Mouse (Mus musculus) lung, embryonic 14.5 days (tissue): ENCODE measurements around the gene Arxes1. TPM values are rescaled to one million over a fixed set of nuclear protein-coding genes. Genes with fewer than 3 reads are reported as not detected.
"Not testable (repeated sequence)": the region's sequence is repeated elsewhere in the genome, so short reads cannot be mapped to it uniquely, and the experiment has no call there.

Experiments
- ATAC-seq: fragments of 200-750 bp; cut with Nextera tagmentation; 2 replicates; pipeline ENCODE4 v1.8.0; 2017; ENCODE audit warnings: mild to moderate bottlenecking, moderate TSS enrichment, moderate library complexity; ENCODE audit not compliant: insufficient read depth
- DNase-seq: peaks from one replicate; pipeline ENCODE4 v3.0.0-alpha.2; 2015
- H3K27ac ChIP-seq: fragments of 300-500 bp; sonication (generic); 2 replicates; pipeline ENCODE4 v1.5.1; 2014; ENCODE audit warnings: low read depth, mild to moderate bottlenecking, moderate library complexity
- H3K27me3 ChIP-seq: fragments of 300-500 bp; sonication (generic); 2 replicates; pipeline ENCODE4 v1.6.1; 2014; ENCODE audit warnings: low read length, control low read depth; ENCODE audit not compliant: insufficient read depth
- H3K36me3 ChIP-seq: fragments of 300-500 bp; sonication (generic); 2 replicates; pipeline ENCODE4 v1.6.1; 2014; ENCODE audit warnings: control low read depth; ENCODE audit not compliant: insufficient read depth
- H3K4me1 ChIP-seq: fragments of 300-500 bp; sonication (generic); 2 replicates; pipeline ENCODE4 v1.6.1; 2014; ENCODE audit warnings: antibody characterized with exemption, control low read depth; ENCODE audit not compliant: insufficient read depth
- H3K4me2 ChIP-seq: fragments of 300-500 bp; sonication (generic); 2 replicates; pipeline ENCODE4 v1.6.1; 2014; ENCODE audit warnings: mild to moderate bottlenecking
- H3K4me3 ChIP-seq: fragments of 300-500 bp; sonication (generic); 2 replicates; pipeline ENCODE4 v1.5.1; 2014; ENCODE audit warnings: low read depth, low read length
- H3K9ac ChIP-seq: fragments of 300-500 bp; sonication (generic); 2 replicates; pipeline ENCODE4 v1.6.1; 2014
- H3K9me3 ChIP-seq: fragments of 300-500 bp; sonication (generic); 2 replicates; pipeline ENCODE4 v1.6.1; 2016; ENCODE audit warnings: low read depth, low read length, control low read depth
- CTCF ChIP-seq: IDR thresholded peaks from 2 replicates; pipeline ENCODE4 v1.5.1; 2016; ENCODE audit warnings: antibody characterized with exemption, low read depth
- WGBS: fragments of 180-500 bp; shearing (Covaris S2); extraction: QIAGEN DNeasy Blood & Tissue Kit; methylation state at CpG from one replicate; pipeline ENCODE4 v1.1.7; 2014; 5-methylcytosine and 5-hydroxymethylcytosine counted together
- polyA plus RNA-seq: library from polyadenylated mRNA; unstranded; fragments of >200 nt; fragmentation: Nextera tagmentation; extraction: Ambion mirVana; gene quantifications from 2 replicates; pipeline ENCODE4 v1.2.1, GENCODE M21; 2014

Arxes1 gene
- 31.1 and 32.9 TPM in 2 replicates for polyA plus RNA-seq

DNA sequence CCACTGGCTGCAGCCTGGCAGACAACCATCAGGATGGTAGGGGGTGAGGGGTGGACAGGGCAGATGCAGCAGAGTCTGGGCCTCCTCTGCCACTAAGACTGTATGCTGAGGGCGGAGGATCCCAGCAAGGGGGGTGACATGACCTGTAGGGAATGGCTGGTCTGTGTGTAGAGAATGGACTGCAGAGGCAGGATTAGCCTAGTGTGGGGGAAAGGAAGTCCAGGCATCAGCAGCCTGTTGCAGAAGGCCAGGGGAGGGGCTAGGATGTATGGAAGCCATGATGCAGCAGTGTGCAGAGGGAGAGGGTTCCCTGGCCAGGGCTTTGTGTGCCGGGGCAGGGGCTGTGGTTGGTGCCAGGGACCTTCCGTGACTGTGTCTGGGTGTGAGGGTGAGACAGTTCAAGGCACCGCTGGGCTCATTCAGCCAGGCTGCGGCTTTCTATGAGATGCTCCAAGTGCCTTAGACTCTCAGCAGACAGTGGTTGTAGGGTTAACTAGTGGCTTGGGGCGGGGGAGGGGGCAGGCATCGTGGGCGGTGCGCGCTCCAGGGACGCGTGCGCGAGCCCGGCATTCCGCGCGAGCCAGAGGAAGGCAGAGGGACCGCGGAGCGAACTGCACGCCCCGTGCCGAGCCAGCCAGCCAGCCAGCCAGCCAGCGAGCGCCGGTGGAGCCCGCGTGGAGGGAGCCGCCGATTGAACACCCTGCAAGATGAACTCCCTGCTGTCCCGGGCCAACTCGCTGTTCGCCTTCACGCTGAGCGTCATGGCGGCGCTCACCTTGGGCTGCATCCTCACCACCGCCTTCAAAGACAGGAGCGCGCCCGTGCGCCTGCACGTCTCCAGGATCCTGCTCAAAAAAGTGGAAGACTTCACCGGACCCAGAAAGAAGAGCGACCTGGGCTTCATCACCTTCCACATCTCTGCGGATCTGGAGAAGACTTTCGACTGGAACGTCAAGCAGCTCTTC is at the start of gene Arxes1:
TSS of gene Arxes1 (plus strand) at position 569 of the 965 bp plus-strand sequence.
- not testable (repeated sequence) for H3K27me3 ChIP-seq, H3K36me3 ChIP-seq, H3K9me3 ChIP-seq, H3K9ac ChIP-seq, H3K27ac ChIP-seq, H3K4me1 ChIP-seq
- ATAC-seq (peak; percentile 96), DNase-seq (peak; percentile 13)
- H3K4me3 ChIP-seq, result peak within 1 kb of the TSS; percentile 22; the same call in 1 of the 2 replicates
- peak within 1 kb of the TSS; percentile 57 for H3K4me2 ChIP-seq
- WGBS, result 14% methylated on average over 1 of the region's 49 CpGs

GRCm38 (mm10) chrX:135984539-135985260 is 48.5 kb upstream of the Arxes1 start:
- H3K4me3 ChIP-seq, result no peak overlapping the region
- no peaks in the 10 kb centered on the region for H3K4me1 ChIP-seq
- no peak overlapping the region for H3K27ac ChIP-seq
- TF ChIP-seq CTCF, result no peak
- no peak for ATAC-seq
- no peak overlapping the region for H3K4me2 ChIP-seq
- no peak overlapping the region for H3K9ac ChIP-seq
- no peaks in the 10 kb centered on the region for H3K27me3 ChIP-seq
- no peak for DNase-seq
- WGBS, result 55% methylated on average over 6 of the region's 6 CpGs
- H3K9me3 ChIP-seq, result no peaks in the 10 kb centered on the region
- H3K36me3 ChIP-seq, result no peaks in the 10 kb centered on the region

DNA sequence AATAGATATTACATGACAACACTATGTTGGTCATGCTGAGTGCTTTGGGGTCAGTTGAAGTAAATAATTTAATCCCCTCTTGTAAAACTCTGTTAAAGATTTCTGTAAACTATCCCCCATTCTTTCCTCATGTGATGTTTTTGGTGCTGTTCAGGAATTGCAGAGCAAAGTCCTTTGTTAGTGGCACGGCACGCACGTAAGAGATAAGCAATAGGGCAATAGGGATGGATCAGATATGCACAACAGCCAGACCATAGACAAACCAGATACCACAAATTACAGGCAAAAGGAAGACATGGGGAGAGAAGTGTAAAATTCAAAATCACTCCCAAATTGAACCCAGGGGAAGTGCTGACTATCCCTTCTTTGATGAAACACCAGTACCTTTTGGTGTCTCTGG is 46.9 kb upstream of the Arxes1 start:
- ATAC-seq, result no peak

DNA sequence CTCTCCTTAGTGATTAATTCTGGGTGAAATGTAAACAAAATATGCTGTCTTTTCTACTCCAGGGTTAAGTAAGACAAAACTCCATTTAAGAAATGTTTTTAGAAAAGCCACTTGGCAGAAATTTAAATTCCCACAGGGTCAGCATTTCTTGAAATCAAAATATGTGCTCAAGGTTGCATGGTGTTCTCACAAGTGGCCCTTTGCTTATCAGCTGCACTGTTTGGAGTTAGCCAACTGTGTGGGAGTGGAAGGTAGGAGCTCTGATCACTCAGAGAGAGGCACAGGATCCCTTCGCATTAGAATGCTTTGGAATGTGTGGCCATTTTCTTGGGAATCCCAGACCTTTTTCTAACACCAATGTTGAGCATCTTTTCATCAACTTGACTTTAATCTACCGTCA is 42.5 kb upstream of the Arxes1 start:
- DNase-seq (no peak), ATAC-seq (no peak)
- no peak overlapping the region for H3K4me2 ChIP-seq
- H3K9me3 ChIP-seq, result no peaks in the 10 kb centered on the region
- WGBS, result 55% methylated on average over 2 of the region's 2 CpGs
- H3K9ac ChIP-seq, result no peak overlapping the region
- H3K27me3 ChIP-seq, result no peaks in the 10 kb centered on the region
- no peaks in the 10 kb centered on the region for H3K36me3 ChIP-seq
- no peak for TF ChIP-seq CTCF
- H3K27ac ChIP-seq, result no peak overlapping the region
- H3K4me3 ChIP-seq, result no peak overlapping the region
- no peaks in the 10 kb centered on the region for H3K4me1 ChIP-seq

More for the DNA sequence above, 46.9 kb upstream of the Arxes1 start:
- Histone ChIP-seq H3K27me3 (no peaks in the 10 kb centered on the region), H3K9me3 (no peaks in the 10 kb centered on the region), H3K4me3 (no peak overlapping the region), H3K36me3 (no peaks in the 10 kb centered on the region), H3K9ac (no peak overlapping the region), H3K27ac (no peak overlapping the region), H3K4me1 (no peaks in the 10 kb centered on the region), H3K4me2 (no peak overlapping the region)
- no peak for TF ChIP-seq CTCF
- 87% methylated on average over 3 of the region's 3 CpGs for whole genome bisulfite sequencing
- DNase-seq, result no peak

DNA sequence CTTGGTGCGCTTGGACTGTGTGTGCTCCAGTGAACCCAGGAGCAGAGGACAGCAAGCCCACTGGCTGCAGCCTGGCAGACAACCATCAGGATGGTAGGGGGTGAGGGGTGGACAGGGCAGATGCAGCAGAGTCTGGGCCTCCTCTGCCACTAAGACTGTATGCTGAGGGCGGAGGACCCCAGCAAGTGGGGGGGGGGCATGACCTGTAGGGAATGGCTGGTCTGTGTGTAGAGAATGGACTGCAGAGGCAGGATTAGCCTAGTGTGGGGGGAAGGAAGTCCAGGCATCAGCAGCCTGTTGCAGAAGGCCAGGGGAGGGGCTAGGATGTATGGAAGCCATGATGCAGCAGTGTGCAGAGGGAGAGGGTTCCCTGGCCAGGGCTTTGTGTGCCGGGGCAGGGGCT is 40.0 kb upstream of the Arxes1 start:
- H3K4me1 ChIP-seq, H3K27ac ChIP-seq, H3K27me3 ChIP-seq, H3K4me3 ChIP-seq, H3K9ac ChIP-seq, H3K9me3 ChIP-seq, H3K4me2 ChIP-seq, H3K36me3 ChIP-seq: not testable (repeated sequence)
- ATAC-seq (peak; percentile 96), DNase-seq (peak; percentile 5)
- 35% methylated on average over 2 of the region's 3 CpGs for WGBS

GRCm38 (mm10) chrX:135993664-135994119 is 39.5 kb upstream of the Arxes1 start, which contains the start of gene Arxes2:
TSS of gene Arxes2 (plus strand) at chrX:135993824.
- H3K4me1 ChIP-seq, H3K27ac ChIP-seq, H3K36me3 ChIP-seq, H3K9ac ChIP-seq, H3K9me3 ChIP-seq, H3K27me3 ChIP-seq, DNase-seq: not testable (repeated sequence)
- H3K4me2 ChIP-seq, result peak within 1 kb of the TSS; percentile 54
- ATAC-seq, result peak; percentile 95
- H3K4me3 ChIP-seq, result peak within 1 kb of the TSS; percentile 24
- no CpG with 5 or more reads among the region's 39 CpGs for WGBS
